Mouse (Mus musculus): ENCODE measurements around the gene Cpd. TPM values are rescaled to one million over a fixed set of nuclear protein-coding genes. Genes with fewer than 3 reads are reported as not detected.

Gene Cpd
- polyA plus RNA-seq, 1 experiment = 51.9 TPM

- TF ChIP-seq POLR2A (IDR thresholded peaks at IDR 0.05; ENCODE audit: borderline replicate concordance, low read depth, low read length) = no peak
- TF ChIP-seq CTCF (IDR thresholded peaks at IDR 0.05; ENCODE audit: low read depth, low read length) = no peak
- Histone ChIP-seq H3K4me3 (ENCODE audit: insufficient read depth, low read length) (no peak overlapping the region), H3K4me1 (ENCODE audit: control insufficient read depth, insufficient read depth, low read length) (no peaks in the 10 kb centered on the region), H3K27ac (ENCODE audit: insufficient read depth, low read depth, low read length) (no peak overlapping the region)
These were observed 94.5 kb downstream of the Cpd start for GRCm38 (mm10) chr11:76752276-76752675.

DNA sequence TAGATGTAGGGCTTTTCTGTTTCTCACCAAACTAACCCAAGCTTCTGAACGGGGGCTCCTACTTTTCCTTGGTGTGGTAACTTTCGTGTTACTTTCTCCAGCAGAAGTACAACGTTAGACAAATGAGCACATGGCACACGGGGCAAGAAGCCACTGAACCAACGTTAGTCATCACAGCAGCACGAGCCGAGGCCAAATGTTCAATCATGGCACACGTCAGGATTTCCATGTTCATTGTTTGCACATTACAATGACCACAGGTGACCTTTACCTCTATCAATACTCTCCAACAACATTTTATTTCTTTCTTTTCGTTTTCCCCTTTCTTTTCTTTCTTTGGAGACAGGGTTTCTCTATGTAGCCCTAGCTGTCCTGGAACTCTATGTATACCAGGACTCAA is 98.0 kb downstream of the Cpd start:
- TF ChIP-seq POLR2A (IDR thresholded peaks at IDR 0.05; ENCODE audit: borderline replicate concordance, low read depth, low read length) (no peak), CTCF (IDR thresholded peaks at IDR 0.05; ENCODE audit: low read depth, low read length) (no peak)
- Histone ChIP-seq H3K4me3 (ENCODE audit: insufficient read depth, low read length) (no peak overlapping the region), H3K4me1 (ENCODE audit: control insufficient read depth, insufficient read depth, low read length) (no peaks in the 10 kb centered on the region), H3K27ac (ENCODE audit: insufficient read depth, low read depth, low read length) (no peak overlapping the region)

GRCm38 (mm10) chr11:76745921-76746320 is 100.9 kb downstream of the Cpd start:
- TF ChIP-seq POLR2A (IDR thresholded peaks at IDR 0.05; ENCODE audit: borderline replicate concordance, low read depth, low read length) = no peak
- TF ChIP-seq CTCF (IDR thresholded peaks at IDR 0.05; ENCODE audit: low read depth, low read length) = no peak
- H3K4me3 ChIP-seq (ENCODE audit: insufficient read depth, low read length) = no peak overlapping the region
- H3K27ac ChIP-seq (ENCODE audit: insufficient read depth, low read depth, low read length) = no peak overlapping the region
- H3K4me1 ChIP-seq (ENCODE audit: control insufficient read depth, insufficient read depth, low read length) = no peaks in the 10 kb centered on the region

GRCm38 (mm10) chr11:76744550-76744949 is 102.3 kb downstream of the Cpd start:
- Histone ChIP-seq H3K4me1 (ENCODE audit: control insufficient read depth, insufficient read depth, low read length) (no peaks in the 10 kb centered on the region), H3K4me3 (ENCODE audit: insufficient read depth, low read length) (no peak overlapping the region)
- TF ChIP-seq CTCF (IDR thresholded peaks at IDR 0.05; ENCODE audit: low read depth, low read length) = no peak
- TF ChIP-seq POLR2A (IDR thresholded peaks at IDR 0.05; ENCODE audit: borderline replicate concordance, low read depth, low read length) = no peak

GRCm38 (mm10) chr11:76742511-76742910 is 104.3 kb downstream of the Cpd start:
- TF ChIP-seq CTCF (IDR thresholded peaks at IDR 0.05; ENCODE audit: low read depth, low read length) (no peak), POLR2A (IDR thresholded peaks at IDR 0.05; ENCODE audit: borderline replicate concordance, low read depth, low read length) (no peak)
- Histone ChIP-seq H3K4me1 (ENCODE audit: control insufficient read depth, insufficient read depth, low read length) (no peaks in the 10 kb centered on the region), H3K4me3 (ENCODE audit: insufficient read depth, low read length) (no peak overlapping the region), H3K27ac (ENCODE audit: insufficient read depth, low read depth, low read length) (no peak overlapping the region)

More at GRCm38 (mm10) chr11:76744550-76744949, 102.3 kb downstream of the Cpd start:
- no peak overlapping the region for H3K27ac ChIP-seq (ENCODE audit: insufficient read depth, low read depth, low read length)

- no peak overlapping the region for H3K4me3 ChIP-seq (ENCODE audit: insufficient read depth, low read length)
- no peak overlapping the region for H3K27ac ChIP-seq (ENCODE audit: insufficient read depth, low read depth, low read length)
- peaks cover 19% of the 10 kb centered on the region for H3K4me1 ChIP-seq (ENCODE audit: control insufficient read depth, insufficient read depth, low read length)
- TF ChIP-seq CTCF (IDR thresholded peaks at IDR 0.05; ENCODE audit: low read depth, low read length) (peak; percentile 50), POLR2A (IDR thresholded peaks at IDR 0.05; ENCODE audit: borderline replicate concordance, low read depth, low read length) (no peak)
These were observed 107.7 kb downstream of the Cpd start for GRCm38 (mm10) chr11:76739125-76739524.

DNA sequence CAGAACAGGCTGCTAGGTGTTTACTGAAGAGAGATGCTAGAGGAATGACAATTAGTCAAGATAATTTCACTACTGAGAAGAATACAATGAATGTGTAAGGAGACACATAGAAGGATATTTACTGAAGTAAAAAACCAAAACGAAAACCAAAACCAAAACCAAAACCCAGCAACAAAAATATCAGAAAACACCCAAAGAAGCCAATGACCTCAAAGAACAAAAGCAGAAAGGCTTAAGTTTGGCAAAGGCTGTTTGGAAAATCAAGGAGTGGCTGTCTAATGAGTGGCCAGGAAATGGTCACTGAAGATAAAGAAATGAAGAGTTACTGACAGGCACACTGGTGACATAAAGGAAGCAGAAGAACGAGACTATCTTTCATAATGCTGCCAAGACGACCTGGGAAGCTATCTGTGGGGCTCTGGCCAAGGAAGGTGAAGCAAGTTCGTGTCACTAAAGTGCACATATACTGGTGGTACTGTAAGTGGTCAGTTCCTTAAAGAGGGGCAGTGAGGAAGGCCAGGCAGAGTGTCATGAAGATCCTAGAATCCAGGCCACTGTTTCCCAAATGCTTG is 111.0 kb downstream of the Cpd start:
- no peak overlapping the region for H3K27ac ChIP-seq (ENCODE audit: insufficient read depth, low read depth, low read length)

DNA sequence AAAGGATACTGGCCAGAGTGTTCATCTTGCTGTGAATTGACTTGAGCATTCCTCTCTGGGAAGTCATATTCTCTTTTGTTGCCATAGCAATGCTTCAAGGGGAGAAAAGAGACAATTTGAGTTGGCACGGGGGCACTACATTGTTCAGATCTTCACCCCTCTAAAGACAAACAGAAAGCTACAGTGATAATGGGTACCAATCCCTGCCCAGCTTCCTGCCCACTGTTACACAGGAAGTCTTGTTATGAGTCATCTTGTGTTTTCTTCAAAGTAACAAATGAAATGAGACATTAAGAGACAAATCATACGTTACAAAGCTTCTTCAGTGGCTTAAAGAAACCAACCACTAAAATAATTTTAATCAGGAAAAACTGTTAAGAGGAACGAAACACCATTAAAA is 112.3 kb downstream of the Cpd start:
- no peak overlapping the region for H3K4me3 ChIP-seq (ENCODE audit: insufficient read depth, low read length)
- peaks cover 19% of the 10 kb centered on the region for H3K4me1 ChIP-seq (ENCODE audit: control insufficient read depth, insufficient read depth, low read length)
- H3K27ac ChIP-seq (ENCODE audit: insufficient read depth, low read depth, low read length) = peak overlapping the region; percentile 68
- TF ChIP-seq CTCF (IDR thresholded peaks at IDR 0.05; ENCODE audit: low read depth, low read length) (no peak), POLR2A (IDR thresholded peaks at IDR 0.05; ENCODE audit: borderline replicate concordance, low read depth, low read length) (no peak)

More for the DNA sequence above, 111.0 kb downstream of the Cpd start:
- H3K4me1 ChIP-seq (ENCODE audit: control insufficient read depth, insufficient read depth, low read length) = peaks cover 19% of the 10 kb centered on the region
- TF ChIP-seq POLR2A (IDR thresholded peaks at IDR 0.05; ENCODE audit: borderline replicate concordance, low read depth, low read length) (no peak), CTCF (IDR thresholded peaks at IDR 0.05; ENCODE audit: low read depth, low read length) (no peak)
- no peak overlapping the region for H3K4me3 ChIP-seq (ENCODE audit: insufficient read depth, low read length)

DNA sequence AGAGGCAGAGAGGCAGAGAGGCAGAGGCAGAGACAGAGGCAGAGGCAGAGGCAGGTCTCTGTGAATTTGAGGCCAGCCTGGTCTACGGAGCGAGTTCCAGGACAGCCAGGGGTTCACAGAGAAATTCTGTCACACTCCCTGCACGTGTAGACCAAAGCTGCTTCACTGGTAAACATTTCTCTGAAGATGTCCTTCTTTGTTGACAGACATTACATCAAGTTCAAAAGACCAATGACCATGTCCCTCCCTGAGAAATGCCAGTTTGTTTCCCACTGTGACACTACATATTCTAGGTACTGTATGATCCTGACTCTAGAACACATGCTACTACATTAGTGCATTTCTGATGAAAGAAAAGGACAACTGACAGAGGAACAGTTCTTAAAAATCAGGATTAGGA is 116.2 kb downstream of the Cpd start:
- no peak overlapping the region for H3K27ac ChIP-seq (ENCODE audit: insufficient read depth, low read depth, low read length)
- H3K4me3 ChIP-seq (ENCODE audit: insufficient read depth, low read length) = no peak overlapping the region
- peaks cover 12% of the 10 kb centered on the region for H3K4me1 ChIP-seq (ENCODE audit: control insufficient read depth, insufficient read depth, low read length)
- TF ChIP-seq POLR2A (IDR thresholded peaks at IDR 0.05; ENCODE audit: borderline replicate concordance, low read depth, low read length) (no peak), CTCF (IDR thresholded peaks at IDR 0.05; ENCODE audit: low read depth, low read length) (no peak)

Other genes starting within 250 kb of the Cpd start
- 145 and 158 TPM in 2 replicates for gene Abr, start 224.7 kb downstream of the Cpd start, polyA plus RNA-seq (2012; ENCODE audit: insufficient read depth, insufficient read length, missing spikeins)
- gene Bhlha9, start 174.5 kb downstream of the Cpd start, polyA plus RNA-seq (2012; ENCODE audit: insufficient read depth, insufficient read length, missing spikeins) = not detected in 2 replicates
- not detected in 2 replicates for gene Trarg1, start 167.2 kb downstream of the Cpd start, polyA plus RNA-seq (2012; ENCODE audit: insufficient read depth, insufficient read length, missing spikeins)
- 34.7 and 48.6 TPM in 2 replicates for gene Gosr1, start 83.4 kb downstream of the Cpd start, polyA plus RNA-seq (2012; ENCODE audit: insufficient read depth, insufficient read length, missing spikeins)
- not detected in 2 replicates for gene Tmigd1, start 55.1 kb upstream of the Cpd start, polyA plus RNA-seq (2012; ENCODE audit: insufficient read depth, insufficient read length, missing spikeins)
- gene Blmh, start 77.8 kb upstream of the Cpd start, polyA plus RNA-seq (2012; ENCODE audit: insufficient read depth, insufficient read length, missing spikeins) = 44.1 and 52.0 TPM in 2 replicates
- gene Slc6a4, start 151.6 kb upstream of the Cpd start, polyA plus RNA-seq (2012; ENCODE audit: insufficient read depth, insufficient read length, missing spikeins) = not detected in 2 replicates
- 39.7 and 40.5 TPM in 2 replicates for gene Nsrp1, start 231.4 kb upstream of the Cpd start, polyA plus RNA-seq (2012; ENCODE audit: insufficient read depth, insufficient read length, missing spikeins)

Measured in bone marrow macrophage, adult 2 months (primary cell).